Mouse (Mus musculus) heart, adult 2 months (tissue): Measurements from ENCODE around the gene Setdb1.

Experiments used
- CTCF ChIP-seq: fragments of 200-600 bp; IDR thresholded peaks from 2 replicates; pipeline ENCODE4 v1.8.1; 2022; ENCODE audit warnings: antibody characterized with exemption, mild to moderate bottlenecking, moderate library complexity
- POLR2A ChIP-seq: fragments of 200-500 bp; IDR thresholded peaks from 2 replicates; pipeline ENCODE4 v1.6.1; 2011; ENCODE audit warnings: mild to moderate bottlenecking, low read depth, low read length, control low read depth; ENCODE audit not compliant: insufficient read depth

- TF ChIP-seq POLR2A (peak; percentile 40; the same call in 1 of the 2 replicates), CTCF (peak; percentile 53)
Observed at GRCm38 (mm10) chr3:95315094-95315843, 41.7 kb downstream of the Setdb1 start.
